Mouse (Mus musculus): ENCODE results near the gene Rpl38. TPM values are rescaled to one million over a fixed set of nuclear protein-coding genes. Genes with fewer than 3 reads are reported as not detected.
A peak's percentile ranks its signal among the peaks of the same experiment; 100 is the strongest.
"Not testable (repeated sequence)": the region's sequence is repeated elsewhere in the genome, so short reads cannot be mapped to it uniquely, and the experiment has no call there.

Rpl38 gene
- polyA plus RNA-seq, 1 experiment: 1,513 TPM

- peaks cover 7% of the 10 kb centered on the region; the same call in 1 of the 2 replicates for H3K4me1 ChIP-seq (ENCODE audit: control insufficient read depth, insufficient read depth, low read length)
- no peak overlapping the region for H3K4me3 ChIP-seq (ENCODE audit: insufficient read depth, low read length)
- TF ChIP-seq CTCF (IDR thresholded peaks at IDR 0.05; ENCODE audit: borderline replicate concordance, insufficient read depth, low read length) (no peak), POLR2A (IDR thresholded peaks at IDR 0.05; ENCODE audit: low read depth, low read length) (no peak)
- H3K27ac ChIP-seq (ENCODE audit: insufficient read depth, low read length): no peak overlapping the region
These were observed 940 bp upstream of the Rpl38 start for GRCm38 (mm10) chr11:114667236-114667931.

GRCm38 (mm10) chr11:114667932-114668285 is 415 bp upstream of the Rpl38 start:
- H3K4me1 ChIP-seq (ENCODE audit: control insufficient read depth, insufficient read depth, low read length); H3K27ac ChIP-seq (ENCODE audit: insufficient read depth, low read length); H3K4me3 ChIP-seq (ENCODE audit: insufficient read depth, low read length): not testable (repeated sequence)

GRCm38 (mm10) chr11:114668741-114669623 is 658 bp downstream of the Rpl38 start:
- Histone ChIP-seq H3K4me1 (ENCODE audit: control insufficient read depth, insufficient read depth, low read length) (peaks cover 7% of the 10 kb centered on the region; the same call in 1 of the 2 replicates), H3K4me3 (ENCODE audit: insufficient read depth, low read length) (peak overlapping the region; percentile 70), H3K27ac (ENCODE audit: insufficient read depth, low read length) (peak overlapping the region; percentile 71)
- TF ChIP-seq CTCF (IDR thresholded peaks at IDR 0.05; ENCODE audit: borderline replicate concordance, insufficient read depth, low read length): peak; percentile 14; the same call in 1 of the 2 replicates
- no peak for TF ChIP-seq POLR2A (IDR thresholded peaks at IDR 0.05; ENCODE audit: low read depth, low read length)

- H3K4me3 ChIP-seq (ENCODE audit: insufficient read depth, low read length): peak overlapping the region; percentile 70
- no peak for TF ChIP-seq POLR2A (IDR thresholded peaks at IDR 0.05; ENCODE audit: low read depth, low read length)
- no peak for TF ChIP-seq CTCF (IDR thresholded peaks at IDR 0.05; ENCODE audit: borderline replicate concordance, insufficient read depth, low read length)
- peaks cover 7% of the 10 kb centered on the region; the same call in 1 of the 2 replicates for H3K4me1 ChIP-seq (ENCODE audit: control insufficient read depth, insufficient read depth, low read length)
- peak overlapping the region; percentile 71; the same call in 1 of the 2 replicates for H3K27ac ChIP-seq (ENCODE audit: insufficient read depth, low read length)
These were observed 1.4 kb downstream of the Rpl38 start for GRCm38 (mm10) chr11:114669651-114670168.

- Histone ChIP-seq H3K4me3 (ENCODE audit: insufficient read depth, low read length) (no peak overlapping the region), H3K4me1 (ENCODE audit: control insufficient read depth, insufficient read depth, low read length) (peaks cover 7% of the 10 kb centered on the region), H3K27ac (ENCODE audit: insufficient read depth, low read length) (no peak overlapping the region)
- TF ChIP-seq POLR2A (IDR thresholded peaks at IDR 0.05; ENCODE audit: low read depth, low read length): no peak
- TF ChIP-seq CTCF (IDR thresholded peaks at IDR 0.05; ENCODE audit: borderline replicate concordance, insufficient read depth, low read length): no peak
These were observed 2.8 kb downstream of the Rpl38 start for GRCm38 (mm10) chr11:114671147-114671546.

GRCm38 (mm10) chr11:114672794-114673718 is 4.7 kb downstream of the Rpl38 start:
- Histone ChIP-seq H3K4me3 (ENCODE audit: insufficient read depth, low read length) (no peak overlapping the region), H3K27ac (ENCODE audit: insufficient read depth, low read length) (no peak overlapping the region), H3K4me1 (ENCODE audit: control insufficient read depth, insufficient read depth, low read length) (peaks cover 7% of the 10 kb centered on the region)
- no peak for TF ChIP-seq POLR2A (IDR thresholded peaks at IDR 0.05; ENCODE audit: low read depth, low read length)
- peak; percentile 55; the same call in 1 of the 2 replicates for TF ChIP-seq CTCF (IDR thresholded peaks at IDR 0.05; ENCODE audit: borderline replicate concordance, insufficient read depth, low read length)

DNA sequence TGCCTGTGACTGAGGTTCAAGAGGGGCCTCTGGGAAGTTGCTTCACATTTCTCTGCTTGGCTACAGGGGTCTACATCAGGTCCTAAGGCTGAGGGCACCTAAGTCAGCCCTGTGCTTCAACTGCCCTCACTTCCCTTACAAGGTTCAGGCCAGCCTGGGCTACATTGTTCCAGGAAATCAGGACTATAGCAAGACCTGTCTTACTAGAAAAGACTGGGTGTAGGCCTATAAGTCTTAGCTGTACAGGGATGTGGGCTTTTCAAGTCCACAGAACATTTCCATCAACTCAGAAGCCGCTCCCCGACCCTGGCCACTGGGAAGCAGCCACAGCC is 5.4 kb downstream of the Rpl38 start:
- TF ChIP-seq CTCF (IDR thresholded peaks at IDR 0.05; ENCODE audit: borderline replicate concordance, insufficient read depth, low read length): no peak
- no peak for TF ChIP-seq POLR2A (IDR thresholded peaks at IDR 0.05; ENCODE audit: low read depth, low read length)
- H3K4me3 ChIP-seq (ENCODE audit: insufficient read depth, low read length): no peak overlapping the region
- 0 out of 2 replicates have a peak overlapping the region, but pooled peaks have one; percentile 7 for H3K27ac ChIP-seq (ENCODE audit: insufficient read depth, low read length)
- peaks cover 7% of the 10 kb centered on the region for H3K4me1 ChIP-seq (ENCODE audit: control insufficient read depth, insufficient read depth, low read length)

GRCm38 (mm10) chr11:114674180-114674579 is 5.9 kb downstream of the Rpl38 start:
- H3K27ac ChIP-seq (ENCODE audit: insufficient read depth, low read length): 0 out of 2 replicates have a peak overlapping the region, but pooled peaks have one; percentile 7
- TF ChIP-seq POLR2A (IDR thresholded peaks at IDR 0.05; ENCODE audit: low read depth, low read length) (peak; percentile 4; the same call in 1 of the 2 replicates), CTCF (IDR thresholded peaks at IDR 0.05; ENCODE audit: borderline replicate concordance, insufficient read depth, low read length) (no peak)

GRCm38 (mm10) chr11:114674796-114675195 is 6.5 kb downstream of the Rpl38 start:
- not testable (repeated sequence) for H3K4me3 ChIP-seq (ENCODE audit: insufficient read depth, low read length); H3K4me1 ChIP-seq (ENCODE audit: control insufficient read depth, insufficient read depth, low read length); H3K27ac ChIP-seq (ENCODE audit: insufficient read depth, low read length)

More at GRCm38 (mm10) chr11:114674180-114674579, 5.9 kb downstream of the Rpl38 start:
- no peak overlapping the region for H3K4me3 ChIP-seq (ENCODE audit: insufficient read depth, low read length)
- H3K4me1 ChIP-seq (ENCODE audit: control insufficient read depth, insufficient read depth, low read length): peaks cover 7% of the 10 kb centered on the region

Measured in embryonic fibroblast, embryonic 13.5 days (primary cell).